In the genomic region with DNA sequence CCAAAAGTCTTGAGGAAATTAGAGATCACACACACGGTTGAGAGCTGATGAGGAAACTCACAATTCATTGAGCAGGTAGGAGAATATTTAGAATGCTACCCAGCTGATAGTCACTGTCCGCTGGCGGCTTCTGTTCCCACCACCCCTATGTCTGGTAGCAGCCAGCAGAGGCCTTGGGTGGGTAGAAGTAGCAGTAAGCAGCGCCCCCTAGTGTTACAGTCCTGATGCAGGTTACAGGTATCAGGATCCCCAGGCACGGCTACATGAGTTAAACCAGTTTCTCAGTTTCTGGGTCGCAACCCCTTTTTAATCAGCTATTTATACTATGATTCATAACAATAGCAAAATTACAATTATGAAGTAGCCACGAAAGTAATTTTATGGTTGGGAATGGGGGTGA, we compare ENCODE assay signal across 17 mouse cellular contexts.
DNase-seq lines count a peak whose midpoint lies in the region; ATAC-seq and TF ChIP-seq lines count a peak whose summit lies in the region.
"Had no signal": no experiment of that assay in that cellular context is flagged by ENCODE, and none has a peak within 500 bp of the region (broad histone marks: within the 10 kb centered on the region; RNA-seq: fewer than 3 reads in every experiment).

No protein-coding gene starts in this region.

- H3K79me2 ChIP-seq in liver, adult 2 months (ENCODE audit: control insufficient read depth, insufficient read depth, low read length): no peaks in the 10 kb centered on the region
- no peaks in the 10 kb centered on the region for H3K79me2 ChIP-seq in CH12.LX (replicated peaks; ENCODE audit: control insufficient read depth, extremely low read depth, insufficient read depth, poor library complexity, severe bottlenecking)

- H3K9me3 ChIP-seq in liver, embryonic 11.5 days (ENCODE audit: control insufficient read depth, low read length): no peaks in the 10 kb centered on the region
- H3K9me3 ChIP-seq in CH12.LX (replicated peaks; ENCODE audit: low read length): no peaks in the 10 kb centered on the region
- H3K9me3 ChIP-seq in midbrain, embryonic 16.5 days (replicated peaks; ENCODE audit: control insufficient read depth, low read length, poor library complexity, severe bottlenecking): 0 out of 2 replicates have a peak, but pooled peaks cover 5% of the 10 kb centered on the region
- H3K9me3 ChIP-seq: heart, embryonic 15.5 days; limb, embryonic 13.5 days had no signal

- H3K4me1 ChIP-seq in liver, adult 2 months (ENCODE audit: control insufficient read depth, insufficient read depth, low read length): no peaks in the 10 kb centered on the region
- H3K4me1 ChIP-seq in liver, embryonic 11.5 days (replicated peaks; ENCODE audit: control insufficient read depth, insufficient read depth, low read length): no peaks in the 10 kb centered on the region
- no peaks in the 10 kb centered on the region for H3K4me1 ChIP-seq in CH12.LX (ENCODE audit: control insufficient read depth in 1 of 2, insufficient read depth in 2 of 2)
- H3K4me1 ChIP-seq in midbrain, embryonic 16.5 days (ENCODE audit: control insufficient read depth, insufficient read depth, low read length): no peaks in the 10 kb centered on the region
- H3K4me1 ChIP-seq: heart, embryonic 15.5 days; hindbrain, embryonic 12.5 days; limb, embryonic 13.5 days; midbrain, embryonic 12.5 days had no signal

- dilution Hi-C loops in CH12.LX (cut with MboI; ENCODE audit: extremely low pct_ligation_motif_present, extremely low pct_unique_long_range_greater_than_20kb, low sequenced_read_pairs): no loop called here

- in situ Hi-C loops in CH12.LX (cut with MboI; ENCODE audit: low pct_ligation_motif_present, low pct_unique_long_range_greater_than_20kb, low sequenced_read_pairs): loop anchor here (25.0 kb wide), 1 partner anchor 231 kb away; no protein-coding TSS in a partner anchor

- peak; percentile 36 for TF ChIP-seq CTCF in liver, adult 2 months (IDR thresholded peaks at IDR 0.05; ENCODE audit: low read depth, low read length)
- TF ChIP-seq CTCF in CH12.LX (conservative IDR thresholded peaks at IDR 0.05 in 1 of 2, IDR thresholded peaks at IDR 0.05 in 1 of 2; ENCODE audit: low read depth in 2 of 2, low read length in 2 of 2): peak; percentile 13 to 33; a peak in 1 of 4 replicates

- no peak for TF ChIP-seq EP300 in CH12.LX (IDR thresholded peaks at IDR 0.05; ENCODE audit: low read length)

- no peak overlapping the region for H3K4me3 ChIP-seq in liver, adult 2 months (ENCODE audit: insufficient read depth, low read depth, low read length)
- H3K4me3 ChIP-seq in liver, embryonic 11.5 days (ENCODE audit: low read depth, low read length): no peak overlapping the region
- H3K4me3 ChIP-seq in CH12.LX (replicated peaks in 1 of 3; ENCODE audit: low read depth in 2 of 3, low read length in 2 of 3, poor library complexity in 1 of 3): no peak overlapping the region
- H3K4me3 ChIP-seq in midbrain, embryonic 16.5 days (ENCODE audit: low read depth, low read length): no peak overlapping the region
- H3K4me3 ChIP-seq: heart, embryonic 15.5 days; hindbrain, embryonic 12.5 days; limb, embryonic 13.5 days; midbrain, embryonic 12.5 days had no signal

- ATAC-seq in liver, embryonic 11.5 days (replicated peaks; ENCODE audit: low FRiP score): no peak
- ATAC-seq in midbrain, embryonic 16.5 days: no peak
- ATAC-seq: forebrain, embryonic 16.5 days; intestine, postnatal 0 days had no signal

- TF ChIP-seq POLR2A in liver, adult 2 months (IDR thresholded peaks at IDR 0.05; ENCODE audit: extremely low read depth, insufficient read depth, low read length): no peak
- no peak for TF ChIP-seq POLR2A in CH12.LX (IDR thresholded peaks at IDR 0.05; ENCODE audit: low read depth, low read length)

- H3K36me3 ChIP-seq in liver, adult 2 months (ENCODE audit: control insufficient read depth, insufficient read depth, low read length): no peaks in the 10 kb centered on the region
- H3K36me3 ChIP-seq in liver, embryonic 11.5 days (ENCODE audit: control insufficient read depth, insufficient read depth, low read length): no peaks in the 10 kb centered on the region
- no peaks in the 10 kb centered on the region for H3K36me3 ChIP-seq in CH12.LX (replicated peaks in 1 of 2; ENCODE audit: control insufficient read depth in 1 of 2, insufficient read depth in 1 of 2, low read length in 1 of 2)
- H3K36me3 ChIP-seq in midbrain, embryonic 16.5 days (ENCODE audit: control insufficient read depth, insufficient read depth, low read length): no peaks in the 10 kb centered on the region
- H3K36me3 ChIP-seq: heart, embryonic 15.5 days; hindbrain, embryonic 12.5 days; limb, embryonic 13.5 days; midbrain, embryonic 12.5 days had no signal

- no peak overlapping the region for H3K27ac ChIP-seq in liver, adult 2 months (replicated peaks; ENCODE audit: insufficient read depth, low read depth, low read length)
- no peak overlapping the region for H3K27ac ChIP-seq in liver, embryonic 11.5 days (ENCODE audit: low read depth, low read length)
- H3K27ac ChIP-seq in CH12.LX (ENCODE audit: insufficient read depth, low read depth): no peak overlapping the region
- no peak overlapping the region for H3K27ac ChIP-seq in midbrain, embryonic 16.5 days (ENCODE audit: low read length)
- H3K27ac ChIP-seq: heart, embryonic 15.5 days; hindbrain, embryonic 12.5 days; limb, embryonic 13.5 days; midbrain, embryonic 12.5 days had no signal

- WGBS in liver, adult 2 months: 80% methylated on average over 7 of the region's 7 CpGs
- WGBS in liver, embryonic 11.5 days: 70% methylated on average over 7 of the region's 7 CpGs
- WGBS in midbrain, embryonic 16.5 days: 81% methylated on average over 7 of the region's 7 CpGs

- no peak for DNase-seq in liver, adult 2 months (ENCODE audit: extremely low read depth, low read depth, low spot score)
- no peak for DNase-seq in liver, embryonic 11.5 days (ENCODE audit: low spot score)
- DNase-seq in 416B (ENCODE audit: low read depth) (peak; percentile 4), CH12.LX (ENCODE audit: extremely low read depth) (peak; percentile 27), WW6 (ENCODE audit: low read depth, low spot score) (peak; percentile 31)
- no peak for DNase-seq in left cerebral cortex, adult 18-20 months (ENCODE audit: low spot score in 2 of 2)
- DNase-seq: adrenal gland, adult 8-10 months; gastrocnemius, postnatal 36 days; kidney, postnatal 25 days; lung, postnatal 10 days had no signal

- H3K9ac ChIP-seq in liver, adult 2 months (ENCODE audit: low read depth, low read length): no peak overlapping the region
- H3K9ac ChIP-seq in liver, embryonic 11.5 days (ENCODE audit: low read depth, low read length): no peak overlapping the region
- H3K9ac ChIP-seq in CH12.LX (ENCODE audit: insufficient read depth, low read depth): no peak overlapping the region
- no peak overlapping the region for H3K9ac ChIP-seq in midbrain, embryonic 16.5 days (ENCODE audit: low read depth, low read length)
- H3K9ac ChIP-seq: heart, embryonic 15.5 days; hindbrain, embryonic 12.5 days; limb, embryonic 13.5 days; midbrain, embryonic 12.5 days had no signal

- TF ChIP-seq RAD21 in CH12.LX (IDR thresholded peaks at IDR 0.05; ENCODE audit: low read depth, low read length): peak; percentile 33

- H3K27me3 ChIP-seq in liver, adult 2 months (ENCODE audit: control insufficient read depth, insufficient read depth, low read length): no peaks in the 10 kb centered on the region
- no peaks in the 10 kb centered on the region for H3K27me3 ChIP-seq in liver, embryonic 11.5 days (replicated peaks; ENCODE audit: control insufficient read depth, insufficient read depth, low read length)
- H3K27me3 ChIP-seq in CH12.LX (replicated peaks): no peaks in the 10 kb centered on the region
- H3K27me3 ChIP-seq in midbrain, embryonic 16.5 days (ENCODE audit: control insufficient read depth, insufficient read depth, low read depth, low read length): no peaks in the 10 kb centered on the region
- H3K27me3 ChIP-seq: heart, embryonic 15.5 days; hindbrain, embryonic 12.5 days; limb, embryonic 13.5 days; midbrain, embryonic 12.5 days had no signal

- H3K4me2 ChIP-seq in liver, embryonic 11.5 days: no peak overlapping the region
- H3K4me2 ChIP-seq in CH12.LX (ENCODE audit: insufficient read depth, low read depth, poor library complexity, severe bottlenecking): no peak overlapping the region
- H3K4me2 ChIP-seq in midbrain, embryonic 16.5 days (ENCODE audit: low read length): no peak overlapping the region
- H3K4me2 ChIP-seq: heart, embryonic 15.5 days; hindbrain, embryonic 12.5 days; limb, embryonic 13.5 days; midbrain, embryonic 12.5 days had no signal

TF ChIP-seq in CH12.LX, 34 proteins besides CTCF, POLR2A, EP300 and RAD21:
- TF ChIP-seq TCF12 (IDR thresholded peaks at IDR 0.05; ENCODE audit: low read depth, low read length) (no peak), NRF1 (IDR thresholded peaks at IDR 0.05; ENCODE audit: low read depth, low read length) (no peak), SMC3 (IDR thresholded peaks at IDR 0.05; ENCODE audit: low read depth, low read length) (peak; percentile 6), IRF4 (IDR thresholded peaks at IDR 0.05; ENCODE audit: low read depth, low read length) (no peak)

Comparison
In these comparisons a context has a peak if more than half of its experiments do, and no peak if none do; other contexts are left out.
1. DNase-seq: peak in 416B (single experiment), CH12.LX (single experiment) and WW6 (single experiment); none in liver, adult 2 months (single experiment), liver, embryonic 11.5 days (single experiment) and left cerebral cortex, adult 18-20 months (0 of 2).